Comparison of ENCODE assay signal across 14 mouse cellular contexts in the genomic region with DNA sequence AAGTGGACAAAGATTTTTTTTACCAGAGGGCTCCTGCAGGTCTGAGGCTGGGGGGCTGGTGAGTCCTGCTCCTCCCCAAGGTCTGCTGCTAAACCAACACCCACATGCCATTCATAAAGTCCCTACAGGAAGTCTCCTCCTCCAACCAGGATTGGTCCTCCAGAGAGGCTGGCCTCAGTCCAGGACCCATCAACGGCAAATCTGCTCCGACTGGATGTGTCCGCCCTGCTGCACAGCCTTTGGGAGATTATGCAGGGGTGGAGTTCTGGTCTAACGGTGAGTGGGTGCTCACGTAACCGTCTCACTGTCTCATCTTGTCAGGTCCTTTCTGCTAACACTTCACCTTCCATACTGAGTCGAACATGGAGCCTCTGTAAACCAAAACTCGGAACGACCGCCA.
DNase-seq lines count a peak whose midpoint lies in the region; ATAC-seq lines count a peak whose summit lies in the region.
"Had no signal": no experiment of that assay in that cellular context is flagged by ENCODE, and none has a peak within 500 bp of the region (broad histone marks: within the 10 kb centered on the region; RNA-seq: fewer than 3 reads in every experiment).

No protein-coding gene starts in this region.

- no peaks in the 10 kb centered on the region for H3K9me3 ChIP-seq in embryonic facial prominence, embryonic 14.5 days (ENCODE audit: control insufficient read depth, low read length)
- no peaks in the 10 kb centered on the region for H3K9me3 ChIP-seq in embryonic facial prominence, embryonic 10.5 days
- no peaks in the 10 kb centered on the region for H3K9me3 ChIP-seq in kidney, embryonic 15.5 days (replicated peaks)
- H3K9me3 ChIP-seq: forebrain, embryonic 10.5 days; liver, embryonic 15.5 days had no signal

- 74% methylated on average over 10 of the region's 10 CpGs for WGBS in embryonic facial prominence, embryonic 14.5 days
- WGBS in embryonic facial prominence, embryonic 10.5 days = 87% methylated on average over 10 of the region's 10 CpGs
- WGBS in kidney, embryonic 15.5 days = 84% methylated on average over 10 of the region's 10 CpGs

- no peaks in the 10 kb centered on the region; the same call in 1 of the 2 replicates for H3K4me1 ChIP-seq in embryonic facial prominence, embryonic 14.5 days (ENCODE audit: control insufficient read depth, insufficient read depth, low read length)
- peaks cover 19% of the 10 kb centered on the region for H3K4me1 ChIP-seq in embryonic facial prominence, embryonic 10.5 days
- no peaks in the 10 kb centered on the region for H3K4me1 ChIP-seq in kidney, embryonic 15.5 days
- H3K4me1 ChIP-seq: liver, embryonic 15.5 days had no signal

- no peak overlapping the region for H3K9ac ChIP-seq in embryonic facial prominence, embryonic 14.5 days (ENCODE audit: low read depth, low read length)
- H3K9ac ChIP-seq in kidney, embryonic 15.5 days = no peak overlapping the region
- H3K9ac ChIP-seq: liver, embryonic 15.5 days had no signal

- ATAC-seq in embryonic facial prominence, embryonic 14.5 days (ENCODE audit: low read depth) = peak; percentile 70; the same call in 1 of the 2 replicates
- no peak for ATAC-seq in kidney, embryonic 15.5 days (replicated peaks; ENCODE audit: low FRiP score)

- H3K4me2 ChIP-seq in embryonic facial prominence, embryonic 14.5 days (ENCODE audit: low read depth, low read length) = no peak overlapping the region
- H3K4me2 ChIP-seq in kidney, embryonic 15.5 days = no peak overlapping the region
- H3K4me2 ChIP-seq: liver, embryonic 15.5 days had no signal

- no peak overlapping the region for H3K4me3 ChIP-seq in embryonic facial prominence, embryonic 14.5 days (ENCODE audit: low read depth, low read length)
- no peak overlapping the region for H3K4me3 ChIP-seq in embryonic facial prominence, embryonic 10.5 days
- no peak overlapping the region for H3K4me3 ChIP-seq in kidney, embryonic 15.5 days (replicated peaks)
- H3K4me3 ChIP-seq: forebrain, embryonic 10.5 days; liver, embryonic 15.5 days had no signal

- H3K36me3 ChIP-seq in embryonic facial prominence, embryonic 14.5 days (ENCODE audit: control insufficient read depth, insufficient read depth, low read length) = no peaks in the 10 kb centered on the region
- no peaks in the 10 kb centered on the region for H3K36me3 ChIP-seq in embryonic facial prominence, embryonic 10.5 days (replicated peaks)
- no peaks in the 10 kb centered on the region for H3K36me3 ChIP-seq in kidney, embryonic 15.5 days
- H3K36me3 ChIP-seq: forebrain, embryonic 10.5 days; G1E; liver, embryonic 15.5 days had no signal

- H3K27me3 ChIP-seq in embryonic facial prominence, embryonic 14.5 days (replicated peaks; ENCODE audit: control insufficient read depth, insufficient read depth, low read length) = no peaks in the 10 kb centered on the region
- no peaks in the 10 kb centered on the region for H3K27me3 ChIP-seq in embryonic facial prominence, embryonic 10.5 days (replicated peaks; ENCODE audit: low read depth, poor library complexity, severe bottlenecking)
- H3K27me3 ChIP-seq in kidney, embryonic 15.5 days = no peaks in the 10 kb centered on the region
- H3K27me3 ChIP-seq: liver, embryonic 15.5 days had no signal

- no peak overlapping the region for H3K27ac ChIP-seq in embryonic facial prominence, embryonic 14.5 days (replicated peaks; ENCODE audit: low read depth, low read length)
- H3K27ac ChIP-seq in embryonic facial prominence, embryonic 10.5 days (replicated peaks) = no peak overlapping the region
- no peak overlapping the region for H3K27ac ChIP-seq in kidney, embryonic 15.5 days
- H3K27ac ChIP-seq: forebrain, embryonic 10.5 days; liver, embryonic 15.5 days had no signal

- peak; percentile 51 for DNase-seq in embryonic facial prominence, embryonic 14.5 days (ENCODE audit: low spot score)
- no peak for DNase-seq in embryonic facial prominence, embryonic 10.5 days (ENCODE audit: low spot score)
- peak; percentile 21 for DNase-seq in kidney, postnatal 14 days
- peak; percentile 7 for DNase-seq in urinary bladder, postnatal 14 days (ENCODE audit: low spot score)
- no peak for DNase-seq in urinary bladder, postnatal 4 days (ENCODE audit: low spot score in 2 of 2)
- peak; percentile 15 for DNase-seq in testis, postnatal 14 days (ENCODE audit: low spot score)
- no peak for DNase-seq in MN1 (ENCODE audit: low spot score)
- DNase-seq: embryo, embryonic 11 days; gastrocnemius, postnatal 36 days; thymus, adult 2 months had no signal

Comparison
In these comparisons a context has a peak if more than half of its experiments do, and no peak if none do; other contexts are left out.
1. DNase-seq: peak in embryonic facial prominence, embryonic 14.5 days (single experiment), kidney, postnatal 14 days (single experiment), urinary bladder, postnatal 14 days (single experiment) and testis, postnatal 14 days (single experiment); none in embryonic facial prominence, embryonic 10.5 days (single experiment), urinary bladder, postnatal 4 days (0 of 2) and MN1 (single experiment).